Mouse (Mus musculus) layer of hippocampus, adult 2 months (tissue): ENCODE measurements at regions not wholly inside any gene's neighbourhood (a gene's known extent, or its start where the extent isn't known, plus 50 kb on each side); places are given as distances from the start of the nearest gene placed in this dataset.

Experiments
- DNase-seq, 2 experiments: peaks; one replicate each; pipeline ENCODE4 v3.0.0; 2022; ENCODE audit warnings: low spot score in 2 of 2
- H3K27ac ChIP-seq: fragments of 200-600 bp; 2 replicates; pipeline ENCODE4 v1.8.1; 2022
- H3K4me3 ChIP-seq: fragments of 200-600 bp; 2 replicates; pipeline ENCODE4 v1.8.1; 2022; ENCODE audit warnings: mild to moderate bottlenecking
- CTCF ChIP-seq: fragments of 200-600 bp; conservative IDR thresholded peaks from 2 replicates; pipeline ENCODE4 v1.8.1; 2022; ENCODE audit warnings: antibody characterized with exemption, mild to moderate bottlenecking, moderate library complexity
- microRNA-seq, 2 experiments: library from miRNA; unstranded; fragments of <30 nt; microRNA quantifications; one replicate each; pipeline ENCODE4 v1.2.0; 2021

GRCm38 (mm10) chr17:91913556-91913955, 820.7 kb upstream of the Nrxn1 start:
- Histone ChIP-seq H3K27ac (no peak overlapping the region), H3K4me3 (no peak overlapping the region)
- DNase-seq = no peak
- no peak for TF ChIP-seq CTCF

GRCm38 (mm10) chr17:91903092-91903491, 810.2 kb upstream of the Nrxn1 start:
- no peak overlapping the region for H3K4me3 ChIP-seq
- peak; percentile 72 for TF ChIP-seq CTCF
- no peak overlapping the region for H3K27ac ChIP-seq
- DNase-seq = no peak

DNA sequence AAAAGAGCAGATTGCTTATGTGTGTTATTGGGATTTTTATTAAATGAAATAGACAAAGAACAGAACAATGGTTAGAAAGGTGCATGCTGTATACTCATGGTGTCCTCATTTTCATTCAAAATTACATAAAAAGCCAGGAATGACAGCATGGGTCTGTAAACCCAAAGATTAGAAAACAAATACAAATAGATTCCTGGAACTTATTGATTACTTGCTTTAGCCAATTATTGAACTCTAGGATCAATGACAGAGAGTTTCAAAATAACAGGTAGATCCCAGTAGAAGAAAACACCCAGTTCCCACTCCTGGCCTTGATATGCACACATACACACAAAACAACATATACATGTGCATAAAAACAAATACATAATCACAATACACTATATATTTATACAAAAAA, 782.4 kb upstream of the Nrxn1 start:
- TF ChIP-seq CTCF = no peak
- Histone ChIP-seq H3K27ac (no peak overlapping the region), H3K4me3 (no peak overlapping the region)
- DNase-seq = no peak

- Histone ChIP-seq H3K27ac (no peak overlapping the region), H3K4me3 (no peak overlapping the region)
- DNase-seq = no peak
- TF ChIP-seq CTCF = no peak
Measured at GRCm38 (mm10) chr17:91862152-91862551, 769.3 kb upstream of the Nrxn1 start.

Small RNA genes in the stretch of these regions (microRNA-seq; reads per million reads assigned to microRNA genes)
- 0 reads per million in 2 experiments for gene Gm44345
